Mouse (Mus musculus) cerebellum, postnatal 36 days (tissue): Measurements from ENCODE around the gene Tdrkh.

Experiments
- DNase-seq, 2 experiments: peaks; one replicate each; pipeline ENCODE4 v3.0.0; 2021 to 2022; ENCODE audit warnings: mixed read lengths in 2 of 2

The Tdrkh gene

GRCm38 (mm10) chr3:94391001-94391400 is 22.1 kb upstream of the Tdrkh start:
- no peak for DNase-seq

GRCm38 (mm10) chr3:94392128-94392527 is 20.9 kb upstream of the Tdrkh start:
- no peak for DNase-seq

- no peak for DNase-seq
Observed at GRCm38 (mm10) chr3:94393049-94393448, 20.0 kb upstream of the Tdrkh start.

GRCm38 (mm10) chr3:94396336-94396735 is 16.7 kb upstream of the Tdrkh start:
- DNase-seq = no peak

- no peak for DNase-seq
Observed at GRCm38 (mm10) chr3:94396851-94397250, 16.2 kb upstream of the Tdrkh start.

- DNase-seq = no peak
Observed at GRCm38 (mm10) chr3:94398217-94398616, 14.9 kb upstream of the Tdrkh start, which contains the start of gene Lingo4. Gene Lingo4 (plus strand): TSS chr3:94398517.

GRCm38 (mm10) chr3:94398943-94399481 is 14.1 kb upstream of the Tdrkh start:
- DNase-seq = peak; percentile 16 to 28

GRCm38 (mm10) chr3:94399663-94400310 is 13.3 kb upstream of the Tdrkh start:
- no peak for DNase-seq

- DNase-seq = no peak
Observed at GRCm38 (mm10) chr3:94402451-94402850, 10.6 kb upstream of the Tdrkh start.

- no peak for DNase-seq
Observed at GRCm38 (mm10) chr3:94404366-94405054, 8.6 kb upstream of the Tdrkh start.

GRCm38 (mm10) chr3:94405561-94405960 is 7.5 kb upstream of the Tdrkh start:
- no peak for DNase-seq

- DNase-seq = peak in 1 of 2 experiments; percentile 61
Observed at GRCm38 (mm10) chr3:94412530-94412929, 543 bp upstream of the Tdrkh start.

- no peak for DNase-seq
Observed at GRCm38 (mm10) chr3:94430980-94431379, 17.9 kb downstream of the Tdrkh start.

- DNase-seq = no peak
Observed at GRCm38 (mm10) chr3:94434305-94434704, 21.2 kb downstream of the Tdrkh start.

- no peak for DNase-seq
Observed at GRCm38 (mm10) chr3:94436420-94436819, 23.3 kb downstream of the Tdrkh start.

- no peak for DNase-seq
Observed at GRCm38 (mm10) chr3:94441182-94441581, 28.1 kb downstream of the Tdrkh start.

GRCm38 (mm10) chr3:94442951-94443596 is 30.0 kb downstream of the Tdrkh start, which contains the start of gene Mrpl9:
Gene Mrpl9 (plus strand): TSS chr3:94443318.
- DNase-seq = peak; percentile 96 to 97

GRCm38 (mm10) chr3:94443597-94443964 is 30.5 kb downstream of the Tdrkh start, which contains the start of gene Oaz3:
Gene Oaz3 (minus strand): TSS chr3:94443915.
- no peak for DNase-seq

GRCm38 (mm10) chr3:94449377-94449776 is 36.3 kb downstream of the Tdrkh start:
- DNase-seq = no peak

GRCm38 (mm10) chr3:94456529-94457000 is 43.5 kb downstream of the Tdrkh start:
- peak; percentile 77 to 84 for DNase-seq

- no peak for DNase-seq
Observed at GRCm38 (mm10) chr3:94457055-94457454, 44.0 kb downstream of the Tdrkh start.

- DNase-seq = no peak
Observed at GRCm38 (mm10) chr3:94459834-94460233, 46.8 kb downstream of the Tdrkh start.

GRCm38 (mm10) chr3:94463926-94464578 is 51.0 kb downstream of the Tdrkh start:
- DNase-seq = no peak
